Comparison of ENCODE assay signal across 9 mouse cellular contexts in the genomic region with DNA sequence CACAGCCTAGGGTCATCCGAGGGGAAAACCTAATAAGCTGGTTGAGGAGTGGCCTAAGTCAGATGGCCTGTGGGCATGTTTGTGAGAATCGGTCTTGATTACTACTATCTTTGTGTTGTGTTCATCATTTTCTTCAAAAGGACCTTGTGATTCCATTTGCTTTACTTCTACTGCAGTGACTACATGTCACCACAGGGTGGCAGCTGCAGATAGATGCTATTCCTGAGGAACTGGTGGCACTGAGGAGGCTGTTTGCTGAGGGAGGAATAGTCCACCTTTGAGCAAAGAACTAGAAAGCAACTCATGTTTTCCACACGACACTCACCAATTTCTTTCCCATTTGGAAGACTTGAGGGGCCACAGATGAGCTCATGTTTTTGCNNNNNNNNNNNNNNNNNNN. TPM values are rescaled to one million over a fixed set of nuclear protein-coding genes. Genes with fewer than 3 reads are reported as not detected.
DNase-seq lines count a peak whose midpoint lies in the region; ATAC-seq and TF ChIP-seq lines count a peak whose summit lies in the region.
"Had no signal": no experiment of that assay in that cellular context is flagged by ENCODE, and none has a peak within 500 bp of the region (broad histone marks: within the 10 kb centered on the region; RNA-seq: fewer than 3 reads in every experiment).

No protein-coding gene starts in this region.

- no peak overlapping the region for H3K4me2 ChIP-seq in embryonic facial prominence, embryonic 11.5 days (ENCODE audit: low read depth, low read length)
- H3K4me2 ChIP-seq: embryonic facial prominence, embryonic 13.5 days had no signal

- no peak overlapping the region for H3K4me3 ChIP-seq in heart, adult 2 months
- no peak overlapping the region for H3K4me3 ChIP-seq in embryonic facial prominence, embryonic 11.5 days (ENCODE audit: low read depth, low read length)
- H3K4me3 ChIP-seq in lung, adult 2 months (replicated peaks; ENCODE audit: extremely low read depth, low read depth, low read length), result no peak overlapping the region
- H3K4me3 ChIP-seq: embryonic facial prominence, embryonic 13.5 days had no signal

- no peaks in the 10 kb centered on the region; the same call in none of the 2 replicates for H3K36me3 ChIP-seq in heart, adult 2 months (ENCODE audit: control insufficient read depth, insufficient read depth, low read length)
- no peaks in the 10 kb centered on the region; the same call in none of the 2 replicates for H3K36me3 ChIP-seq in embryonic facial prominence, embryonic 11.5 days (replicated peaks; ENCODE audit: control insufficient read depth, insufficient read depth, low read depth, low read length)

- no peaks in the 10 kb centered on the region for H3K79me2 ChIP-seq in heart, adult 2 months (replicated peaks; ENCODE audit: control insufficient read depth, insufficient read depth, low read length)

- no peak for TF ChIP-seq EP300 in heart, adult 2 months (IDR thresholded peaks at IDR 0.05; ENCODE audit: insufficient read depth, low read depth, low read length)

- no peaks in the 10 kb centered on the region for H3K27me3 ChIP-seq in heart, adult 2 months (ENCODE audit: control insufficient read depth, insufficient read depth, low read length)
- no peaks in the 10 kb centered on the region for H3K27me3 ChIP-seq in embryonic facial prominence, embryonic 11.5 days (ENCODE audit: control insufficient read depth, insufficient read depth, low read length)
- H3K27me3 ChIP-seq: embryonic facial prominence, embryonic 13.5 days had no signal

- intact Hi-C loops in heart, adult 2 months (cut with DNase I), result loop anchor here (2.0 kb wide), 1 partner anchor 502 kb away; no protein-coding TSS in a partner anchor
- intact Hi-C loops in heart, postnatal 25 days (cut with DNase I), result loop anchor here (2.0 to 5.0 kb wide), 2 partner anchors 39 to 502 kb away; no protein-coding TSS in a partner anchor

- H3K27ac ChIP-seq in heart, adult 2 months, result no peak overlapping the region
- no peak overlapping the region for H3K27ac ChIP-seq in embryonic facial prominence, embryonic 11.5 days (replicated peaks; ENCODE audit: low read depth, low read length)
- H3K27ac ChIP-seq: embryonic facial prominence, embryonic 13.5 days had no signal

- peak in 1 of 2 experiments; percentile 27 for DNase-seq in heart, adult 2 months
- DNase-seq in heart, postnatal 25 days (ENCODE audit: low spot score), result no peak
- peak; percentile 37 for DNase-seq in urinary bladder, postnatal 14 days (ENCODE audit: low spot score)
- DNase-seq in urinary bladder, postnatal 25 days (ENCODE audit: low spot score), result no peak
- peak; percentile 51 for DNase-seq in embryonic facial prominence, embryonic 11.5 days (ENCODE audit: low spot score)
- no peak for DNase-seq in lung, adult 2 months
- DNase-seq in thymus, postnatal 14 days, result peak; percentile 11

- no peak for ATAC-seq in embryonic facial prominence, embryonic 11.5 days (replicated peaks; ENCODE audit: insufficient number of reproducible peaks, low FRiP score, low TSS enrichment, low read depth)
- ATAC-seq in activated CD4-positive, CD25-positive, alpha-beta regulatory T cell, adult 4 months, result no peak

- WGBS in heart, adult 2 months, result 41% methylated on average over 3 of the region's 3 CpGs
- 57% methylated on average over 3 of the region's 3 CpGs for WGBS in embryonic facial prominence, embryonic 11.5 days
- 69% methylated on average over 3 of the region's 3 CpGs for WGBS in lung, adult 2 months

- no peaks in the 10 kb centered on the region; the same call in 1 of the 2 replicates for H3K4me1 ChIP-seq in heart, adult 2 months (ENCODE audit: control insufficient read depth, insufficient read depth, low read length)
- no peaks in the 10 kb centered on the region for H3K4me1 ChIP-seq in embryonic facial prominence, embryonic 11.5 days (ENCODE audit: control insufficient read depth, insufficient read depth, low read length)
- H3K4me1 ChIP-seq in lung, adult 2 months (ENCODE audit: control insufficient read depth, insufficient read depth, low read length), result no peaks in the 10 kb centered on the region
- H3K4me1 ChIP-seq: embryonic facial prominence, embryonic 13.5 days had no signal

- no peak overlapping the region for H3K9ac ChIP-seq in heart, adult 2 months (ENCODE audit: low read depth, low read length)
- no peak overlapping the region for H3K9ac ChIP-seq in embryonic facial prominence, embryonic 11.5 days (replicated peaks; ENCODE audit: low read length)
- H3K9ac ChIP-seq: embryonic facial prominence, embryonic 13.5 days had no signal

- TF ChIP-seq POLR2A in heart, adult 2 months (IDR thresholded peaks at IDR 0.05; ENCODE audit: insufficient read depth, low read depth, low read length), result no peak
- TF ChIP-seq POLR2A in lung, adult 2 months (IDR thresholded peaks at IDR 0.05; ENCODE audit: borderline replicate concordance, extremely low read depth, low read depth, low read length), result no peak

- no peaks in the 10 kb centered on the region for H3K9me3 ChIP-seq in embryonic facial prominence, embryonic 11.5 days (replicated peaks; ENCODE audit: control insufficient read depth, low read length)
- H3K9me3 ChIP-seq: embryonic facial prominence, embryonic 13.5 days had no signal

- peak; percentile 85 for TF ChIP-seq CTCF in heart, adult 2 months (IDR thresholded peaks at IDR 0.05)
- TF ChIP-seq CTCF in lung, adult 2 months (IDR thresholded peaks at IDR 0.05; ENCODE audit: insufficient read depth, low read length), result peak; percentile 70

RNA-seq across cellular contexts. Expression of a gene that starts 11.6 kb away (rescaled TPM):
- total RNA-seq in heart, adult 2 months (2021), result 10 to 100 TPM; 26.1 to 27.1 TPM
- 12.9 and 22.1 TPM in 2 replicates for polyA plus RNA-seq in heart, adult 2 months (2012; rRNA removed)
- 10 to 100 TPM; 26.0 to 26.6 TPM for total RNA-seq in heart, postnatal 25 days (2021)
- 22.6 and 22.8 TPM in 2 replicates for polyA plus RNA-seq in embryonic facial prominence, embryonic 11.5 days (2014; fragmentation: Nextera tagmentation; extraction: Ambion mirVana)
- polyA plus RNA-seq in lung, adult 2 months (2012; rRNA removed), result 11.7 and 14.4 TPM in 2 replicates
- 10 to 100 TPM; 11.7 to 13.9 TPM for polyA plus RNA-seq in activated CD4-positive, CD25-positive, alpha-beta regulatory T cell, adult 4 months (2017; shearing (Covaris generic))

Comparison
In these comparisons a context has a peak if more than half of its experiments do, and no peak if none do; other contexts are left out.
1. DNase-seq: peak in urinary bladder, postnatal 14 days (single experiment), embryonic facial prominence, embryonic 11.5 days (single experiment) and thymus, postnatal 14 days (single experiment); none in heart, postnatal 25 days (single experiment), urinary bladder, postnatal 25 days (single experiment) and lung, adult 2 months (single experiment).